Mouse (Mus musculus): ENCODE measurements around the gene Tulp1. TPM values are rescaled to one million over a fixed set of nuclear protein-coding genes. Genes with fewer than 3 reads are reported as not detected.
A peak's percentile ranks its signal among the peaks of the same experiment; 100 is the strongest.

The Tulp1 gene
- polyA plus RNA-seq, 1 experiment from 2014 or later, result 1.5 TPM

DNA sequence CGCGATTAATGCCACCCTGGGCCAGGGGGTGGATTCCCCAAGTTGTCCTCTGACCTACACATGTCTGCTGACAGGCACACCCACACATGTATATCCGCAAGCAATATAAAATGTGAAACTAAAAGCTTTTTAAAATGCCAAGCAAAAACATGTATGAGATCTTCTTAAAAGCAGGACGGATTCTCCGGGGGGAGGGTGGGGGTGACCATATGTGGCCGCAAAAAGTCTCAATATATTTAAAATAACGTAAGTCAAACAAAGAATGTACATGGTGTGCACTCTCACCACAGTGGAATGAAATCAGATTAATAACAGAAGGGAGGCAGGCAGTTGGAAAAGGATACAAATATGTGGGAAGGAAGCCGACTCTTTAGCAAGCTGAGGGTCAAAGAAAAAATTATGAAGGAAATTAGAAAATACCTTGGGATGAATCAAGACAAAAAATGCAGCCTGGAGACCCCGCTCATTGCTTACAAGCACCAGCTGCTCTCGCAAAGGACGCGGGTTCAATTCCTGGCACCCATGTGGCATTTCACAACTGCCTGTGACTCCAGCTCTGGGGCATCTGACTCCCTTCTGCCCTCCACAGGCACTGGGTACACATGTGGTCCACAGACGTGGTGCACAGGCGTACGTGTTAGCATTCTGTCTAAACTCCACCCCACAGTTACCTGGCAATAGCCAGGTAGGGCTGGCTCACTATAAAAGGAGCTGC, 29.2 kb upstream of the Tulp1 start:
- no peak overlapping the region for H3K4me3 ChIP-seq (replicated peaks; ENCODE audit: low read length)
- no peaks in the 10 kb centered on the region for H3K36me3 ChIP-seq (ENCODE audit: control insufficient read depth, insufficient read depth)
- H3K4me1 ChIP-seq (replicated peaks; ENCODE audit: control insufficient read depth, insufficient read depth, low read length), result no peaks in the 10 kb centered on the region; the same call in 1 of the 2 replicates
- 90% methylated on average over 15 of the region's 15 CpGs for WGBS
- H3K4me2 ChIP-seq (ENCODE audit: low read length), result no peak overlapping the region
- no peak for ATAC-seq
- no peaks in the 10 kb centered on the region for H3K27me3 ChIP-seq (replicated peaks; ENCODE audit: control insufficient read depth, insufficient read depth, low read length)
- no peaks in the 10 kb centered on the region for H3K9me3 ChIP-seq (ENCODE audit: control insufficient read depth, low read length)
- H3K27ac ChIP-seq (ENCODE audit: low read length), result no peak overlapping the region
- H3K9ac ChIP-seq (replicated peaks; ENCODE audit: low read depth, low read length), result no peak overlapping the region

DNA sequence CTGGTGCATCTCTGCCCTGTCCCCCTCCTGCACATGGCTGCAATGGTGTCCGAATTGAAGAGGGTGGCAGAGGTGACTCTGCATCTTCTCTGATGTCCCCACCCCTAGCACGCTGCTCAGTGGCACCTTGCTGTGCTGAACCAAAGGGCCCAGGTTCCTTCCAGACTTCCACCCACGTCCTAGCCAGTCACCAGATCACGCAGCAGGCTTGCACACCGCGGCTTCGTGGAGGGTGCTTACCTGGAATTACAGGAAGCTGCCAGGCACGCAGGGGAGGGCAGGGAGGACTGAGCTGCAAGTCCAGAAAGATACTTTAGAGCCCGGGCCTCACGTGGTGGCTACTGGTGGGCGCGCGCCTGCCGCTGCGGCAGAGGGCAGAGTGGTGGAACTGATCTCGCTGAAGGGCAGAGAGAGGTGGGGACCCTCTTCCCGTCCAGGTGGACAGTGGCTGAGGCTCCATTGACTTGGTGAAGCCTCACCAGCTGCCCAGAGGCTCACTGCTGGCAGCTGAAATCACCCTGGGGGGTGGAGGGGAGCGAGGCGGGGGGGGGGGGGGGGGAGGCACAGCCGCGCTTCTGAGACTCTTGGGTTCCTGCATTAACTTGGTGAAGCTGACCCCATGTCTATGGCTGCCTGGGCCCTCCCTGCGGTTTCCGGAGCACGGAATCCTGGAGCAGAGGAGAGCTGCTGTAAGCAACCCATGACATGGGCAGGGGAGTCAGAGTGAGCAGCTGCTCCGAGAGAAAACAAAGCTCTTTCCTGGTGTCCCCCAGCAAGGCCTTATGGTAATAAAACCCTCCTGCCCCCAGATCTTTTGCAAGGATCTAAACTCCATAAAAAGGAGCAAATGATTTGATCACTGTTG, 26.8 kb upstream of the Tulp1 start:
- Histone ChIP-seq H3K4me2 (ENCODE audit: low read length) (no peak overlapping the region), H3K4me1 (replicated peaks; ENCODE audit: control insufficient read depth, insufficient read depth, low read length) (no peaks in the 10 kb centered on the region; the same call in 1 of the 2 replicates)
- 14% methylated on average over 21 of the region's 25 CpGs for WGBS

DNA sequence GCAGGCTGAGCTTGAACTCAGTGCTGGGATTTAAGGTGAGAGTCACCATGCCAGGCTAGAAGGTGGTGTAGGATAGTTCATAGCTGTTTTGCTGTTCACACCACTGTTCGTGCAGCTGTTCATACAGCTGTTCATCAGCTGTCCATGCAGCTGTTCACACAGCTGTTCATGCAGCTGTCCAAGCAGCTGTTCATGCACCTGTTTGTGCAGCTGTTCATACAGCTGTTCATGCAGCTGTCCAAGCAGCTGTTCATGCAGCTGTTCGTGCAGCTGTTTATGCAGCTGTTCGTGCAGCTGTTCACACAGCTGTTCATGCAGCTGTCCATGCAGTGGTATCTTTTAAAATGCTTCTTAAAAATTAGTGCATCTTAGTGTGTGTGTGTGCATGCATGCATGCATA, 23.5 kb upstream of the Tulp1 start:
- Histone ChIP-seq H3K4me3 (replicated peaks; ENCODE audit: low read length) (no peak overlapping the region), H3K4me1 (replicated peaks; ENCODE audit: control insufficient read depth, insufficient read depth, low read length) (peaks cover 3% of the 10 kb centered on the region; the same call in 1 of the 2 replicates), H3K4me2 (ENCODE audit: low read length) (no peak overlapping the region), H3K9me3 (ENCODE audit: control insufficient read depth, low read length) (no peaks in the 10 kb centered on the region), H3K36me3 (ENCODE audit: control insufficient read depth, insufficient read depth) (no peaks in the 10 kb centered on the region), H3K27me3 (replicated peaks; ENCODE audit: control insufficient read depth, insufficient read depth, low read length) (peaks cover 9% of the 10 kb centered on the region; the same call in 1 of the 2 replicates), H3K9ac (replicated peaks; ENCODE audit: low read depth, low read length) (no peak overlapping the region), H3K27ac (ENCODE audit: low read length) (no peak overlapping the region)
- 93% methylated on average over 3 of the region's 3 CpGs for WGBS
- ATAC-seq, result no peak

More for the DNA sequence above, 26.8 kb upstream of the Tulp1 start:
- Histone ChIP-seq H3K27ac (ENCODE audit: low read length) (no peak overlapping the region), H3K4me3 (replicated peaks; ENCODE audit: low read length) (no peak overlapping the region), H3K36me3 (ENCODE audit: control insufficient read depth, insufficient read depth) (no peaks in the 10 kb centered on the region), H3K9me3 (ENCODE audit: control insufficient read depth, low read length) (no peaks in the 10 kb centered on the region), H3K27me3 (replicated peaks; ENCODE audit: control insufficient read depth, insufficient read depth, low read length) (peaks cover 6% of the 10 kb centered on the region; the same call in 1 of the 2 replicates), H3K9ac (replicated peaks; ENCODE audit: low read depth, low read length) (no peak overlapping the region)
- no peak for ATAC-seq

DNA sequence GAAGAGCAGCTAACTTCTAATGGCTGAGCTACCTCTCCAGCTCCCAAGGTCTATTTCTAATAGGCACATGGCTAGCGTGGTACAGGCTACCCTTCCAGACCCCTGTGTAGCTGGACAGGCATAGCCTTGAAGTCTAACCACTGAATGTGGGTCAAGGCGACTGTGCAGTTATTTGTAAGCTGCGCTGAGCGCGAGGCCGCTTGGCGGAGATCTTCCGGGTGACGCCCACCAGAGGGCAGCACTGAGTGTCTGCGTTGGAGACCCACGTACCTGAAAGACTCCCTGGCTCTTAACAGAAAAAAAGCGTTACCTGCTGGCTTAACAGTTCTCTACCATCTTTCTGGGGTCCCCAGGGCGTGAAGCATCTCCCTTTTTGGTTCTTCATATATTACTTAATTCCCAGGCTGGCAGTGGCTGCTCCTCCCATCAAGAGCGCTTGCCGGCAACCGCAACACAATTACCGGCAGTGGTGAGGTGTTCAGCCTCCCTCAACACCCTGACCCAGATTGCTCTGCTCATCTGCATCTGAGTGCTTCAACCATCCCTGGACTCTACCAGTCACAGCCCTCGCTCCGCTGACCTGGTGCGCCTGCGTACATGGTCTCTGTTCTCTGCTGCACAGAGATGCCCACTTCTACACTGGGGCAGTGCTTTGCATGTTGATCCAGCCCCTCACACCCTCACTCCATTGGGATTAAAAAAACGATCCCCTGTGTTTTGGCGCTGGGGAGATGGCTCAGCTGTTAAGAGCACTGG, 21.3 kb upstream of the Tulp1 start:
- ATAC-seq, result peak; percentile 43; the same call in 1 of the 2 replicates
- Histone ChIP-seq H3K4me1 (replicated peaks; ENCODE audit: control insufficient read depth, insufficient read depth, low read length) (0 out of 2 replicates have a peak, but pooled peaks cover 3% of the 10 kb centered on the region), H3K27me3 (replicated peaks; ENCODE audit: control insufficient read depth, insufficient read depth, low read length) (peaks cover 9% of the 10 kb centered on the region; the same call in 1 of the 2 replicates), H3K27ac (ENCODE audit: low read length) (no peak overlapping the region), H3K9ac (replicated peaks; ENCODE audit: low read depth, low read length) (0 out of 2 replicates have a peak overlapping the region, but pooled peaks have one; percentile 33), H3K9me3 (ENCODE audit: control insufficient read depth, low read length) (no peaks in the 10 kb centered on the region), H3K4me3 (replicated peaks; ENCODE audit: low read length) (peak overlapping the region; percentile 25), H3K4me2 (ENCODE audit: low read length) (peak overlapping the region; percentile 46), H3K36me3 (ENCODE audit: control insufficient read depth, insufficient read depth) (no peaks in the 10 kb centered on the region)
- 5% methylated on average over 23 of the region's 23 CpGs for WGBS

DNA sequence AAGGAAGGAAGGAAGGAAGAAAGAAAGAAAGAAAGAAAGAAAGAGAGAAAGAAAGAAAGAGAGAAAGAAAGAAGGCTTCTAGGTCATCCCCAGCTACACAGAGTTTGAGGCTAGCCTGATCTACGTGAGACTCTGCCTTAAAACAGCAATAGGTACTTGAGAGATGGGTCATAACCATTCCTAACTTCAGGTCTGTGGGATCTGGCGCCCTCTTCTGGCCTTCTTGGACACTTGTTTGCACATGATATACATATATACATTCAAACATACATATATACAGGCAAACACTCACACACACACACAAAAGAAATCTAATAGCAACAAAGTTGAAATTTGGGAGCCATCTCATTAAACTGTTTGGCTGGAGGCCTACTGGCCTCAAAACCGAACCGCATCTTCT, 19.3 kb upstream of the Tulp1 start:
- 65% methylated on average over 4 of the region's 4 CpGs for WGBS
- peaks cover 9% of the 10 kb centered on the region; the same call in 1 of the 2 replicates for H3K27me3 ChIP-seq (replicated peaks; ENCODE audit: control insufficient read depth, insufficient read depth, low read length)
- no peak overlapping the region for H3K4me2 ChIP-seq (ENCODE audit: low read length)
- no peak overlapping the region for H3K27ac ChIP-seq (ENCODE audit: low read length)
- no peaks in the 10 kb centered on the region for H3K9me3 ChIP-seq (ENCODE audit: control insufficient read depth, low read length)
- H3K4me1 ChIP-seq (replicated peaks; ENCODE audit: control insufficient read depth, insufficient read depth, low read length), result 0 out of 2 replicates have a peak, but pooled peaks cover 3% of the 10 kb centered on the region
- H3K9ac ChIP-seq (replicated peaks; ENCODE audit: low read depth, low read length), result no peak overlapping the region
- no peaks in the 10 kb centered on the region for H3K36me3 ChIP-seq (ENCODE audit: control insufficient read depth, insufficient read depth)
- H3K4me3 ChIP-seq (replicated peaks; ENCODE audit: low read length), result no peak overlapping the region
- ATAC-seq, result no peak

DNA sequence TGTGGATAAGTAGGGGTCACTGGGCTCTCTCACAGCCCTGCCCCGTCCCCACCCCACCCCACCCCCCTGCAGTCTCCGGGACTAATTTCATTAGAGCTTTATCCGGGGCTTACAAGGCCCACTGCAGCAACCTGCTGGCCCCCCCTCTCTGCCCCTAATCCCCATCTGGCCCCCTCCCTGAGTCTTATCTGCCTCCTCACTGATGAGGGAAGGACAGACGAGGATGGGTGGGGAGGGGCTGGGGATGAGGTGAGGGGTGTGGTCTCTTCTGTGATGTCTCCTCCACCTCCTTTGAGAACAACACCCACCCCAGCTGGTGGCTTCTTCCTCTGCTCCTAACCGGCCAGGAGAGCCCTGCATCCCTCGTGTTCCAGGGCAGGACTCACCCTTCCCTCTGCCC, 15.2 kb upstream of the Tulp1 start:
- Histone ChIP-seq H3K27me3 (replicated peaks; ENCODE audit: control insufficient read depth, insufficient read depth, low read length) (peaks cover 8% of the 10 kb centered on the region), H3K9me3 (ENCODE audit: control insufficient read depth, low read length) (no peaks in the 10 kb centered on the region), H3K36me3 (ENCODE audit: control insufficient read depth, insufficient read depth) (no peaks in the 10 kb centered on the region), H3K4me3 (replicated peaks; ENCODE audit: low read length) (no peak overlapping the region), H3K4me1 (replicated peaks; ENCODE audit: control insufficient read depth, insufficient read depth, low read length) (no peaks in the 10 kb centered on the region), H3K9ac (replicated peaks; ENCODE audit: low read depth, low read length) (no peak overlapping the region), H3K27ac (ENCODE audit: low read length) (no peak overlapping the region), H3K4me2 (ENCODE audit: low read length) (no peak overlapping the region)
- WGBS, result 4% methylated on average over 6 of the region's 6 CpGs
- ATAC-seq, result no peak

DNA sequence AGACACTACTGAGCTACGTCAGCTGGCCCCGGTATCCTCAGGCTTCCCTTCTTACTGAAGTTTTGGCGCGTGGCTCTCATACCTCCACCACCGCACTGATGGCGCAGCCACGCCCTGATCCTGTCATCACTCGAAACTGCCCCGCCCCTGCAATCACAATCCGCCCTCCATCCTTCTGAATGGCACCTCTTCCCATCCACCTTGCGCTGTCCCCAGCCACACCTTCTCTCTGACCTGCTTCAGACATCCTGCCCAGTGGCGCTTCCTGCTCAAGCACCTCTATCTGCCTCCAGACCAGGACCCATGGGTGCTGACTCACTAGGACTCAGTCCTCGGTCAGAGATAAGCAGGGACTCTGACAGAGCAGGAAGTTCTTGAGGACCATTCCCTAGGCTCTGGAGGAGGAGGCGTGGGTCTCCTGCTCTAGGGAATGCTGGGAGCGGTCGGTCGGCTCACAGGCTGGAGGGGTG, 10.6 kb upstream of the Tulp1 start:
- peaks cover 11% of the 10 kb centered on the region for H3K27me3 ChIP-seq (replicated peaks; ENCODE audit: control insufficient read depth, insufficient read depth, low read length)
- H3K9me3 ChIP-seq (ENCODE audit: control insufficient read depth, low read length), result no peaks in the 10 kb centered on the region
- H3K36me3 ChIP-seq (ENCODE audit: control insufficient read depth, insufficient read depth), result no peaks in the 10 kb centered on the region
- H3K27ac ChIP-seq (ENCODE audit: low read length), result no peak overlapping the region
- no peaks in the 10 kb centered on the region for H3K4me1 ChIP-seq (replicated peaks; ENCODE audit: control insufficient read depth, insufficient read depth, low read length)
- no peak overlapping the region for H3K4me3 ChIP-seq (replicated peaks; ENCODE audit: low read length)
- no peak overlapping the region for H3K9ac ChIP-seq (replicated peaks; ENCODE audit: low read depth, low read length)
- 18% methylated on average over 17 of the region's 17 CpGs for WGBS
- no peak overlapping the region for H3K4me2 ChIP-seq (ENCODE audit: low read length)
- no peak for ATAC-seq

DNA sequence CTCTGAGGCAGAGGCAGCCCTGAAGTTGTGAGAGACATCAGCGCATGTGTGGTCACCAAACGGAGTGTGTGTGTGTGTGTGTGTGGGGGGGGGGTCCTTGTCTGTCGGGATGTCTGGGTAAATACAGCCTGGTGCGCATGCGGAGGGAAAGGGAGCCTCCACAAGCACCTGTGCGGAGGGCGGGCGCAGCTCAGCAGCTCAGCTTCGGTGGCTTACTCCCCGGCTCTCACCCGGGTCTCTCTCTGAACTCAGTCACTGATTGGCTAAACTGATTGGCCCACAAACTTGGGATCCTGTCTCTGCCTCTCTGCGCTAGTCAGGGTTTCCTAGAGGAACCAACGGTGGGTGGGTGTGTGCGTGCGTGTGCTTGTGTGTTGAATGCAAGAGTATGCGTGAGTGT, 9.5 kb upstream of the Tulp1 start:
- Histone ChIP-seq H3K9ac (replicated peaks; ENCODE audit: low read depth, low read length) (no peak overlapping the region), H3K27ac (ENCODE audit: low read length) (no peak overlapping the region), H3K4me3 (replicated peaks; ENCODE audit: low read length) (no peak overlapping the region), H3K4me2 (ENCODE audit: low read length) (no peak overlapping the region), H3K4me1 (replicated peaks; ENCODE audit: control insufficient read depth, insufficient read depth, low read length) (no peaks in the 10 kb centered on the region), H3K9me3 (ENCODE audit: control insufficient read depth, low read length) (no peaks in the 10 kb centered on the region), H3K36me3 (ENCODE audit: control insufficient read depth, insufficient read depth) (no peaks in the 10 kb centered on the region), H3K27me3 (replicated peaks; ENCODE audit: control insufficient read depth, insufficient read depth, low read length) (peaks cover 11% of the 10 kb centered on the region)
- ATAC-seq, result no peak
- WGBS, result 21% methylated on average over 16 of the region's 16 CpGs

DNA sequence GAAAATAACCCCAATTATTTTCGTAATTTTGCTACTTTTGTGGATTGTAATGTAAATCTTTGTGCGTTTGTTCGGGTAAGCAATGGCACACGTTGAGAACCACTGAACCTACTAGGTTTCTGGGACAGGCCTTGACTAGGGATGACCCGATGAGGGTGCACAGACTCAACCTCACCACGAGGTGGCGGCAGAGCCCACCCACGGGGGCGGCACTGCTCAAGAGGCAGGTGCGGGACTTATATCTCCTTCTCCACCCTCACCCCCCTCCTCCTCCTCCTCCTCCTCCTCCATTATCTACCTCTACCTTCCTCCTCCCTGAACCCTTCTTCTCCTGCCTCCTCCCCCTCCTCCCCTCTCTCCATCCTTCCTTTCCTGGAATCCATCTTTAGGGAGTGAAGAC, 8.8 kb upstream of the Tulp1 start:
- H3K27me3 ChIP-seq (replicated peaks; ENCODE audit: control insufficient read depth, insufficient read depth, low read length), result peaks cover 11% of the 10 kb centered on the region
- ATAC-seq, result no peak
- 14% methylated on average over 10 of the region's 10 CpGs for WGBS
- H3K4me3 ChIP-seq (replicated peaks; ENCODE audit: low read length), result no peak overlapping the region
- H3K9me3 ChIP-seq (ENCODE audit: control insufficient read depth, low read length), result no peaks in the 10 kb centered on the region
- H3K4me2 ChIP-seq (ENCODE audit: low read length), result no peak overlapping the region
- no peaks in the 10 kb centered on the region for H3K36me3 ChIP-seq (ENCODE audit: control insufficient read depth, insufficient read depth)
- no peak overlapping the region for H3K27ac ChIP-seq (ENCODE audit: low read length)
- H3K4me1 ChIP-seq (replicated peaks; ENCODE audit: control insufficient read depth, insufficient read depth, low read length), result no peaks in the 10 kb centered on the region
- H3K9ac ChIP-seq (replicated peaks; ENCODE audit: low read depth, low read length), result no peak overlapping the region

Measured in forebrain, embryonic 16.5 days (tissue).